Mouse (Mus musculus) cerebellum, postnatal 25 days (tissue): ENCODE results near the gene Cenpx.
A peak's percentile ranks its signal among the peaks of the same experiment; 100 is the strongest.
"Not testable (repeated sequence)": the region's sequence is repeated elsewhere in the genome, so short reads cannot be mapped to it uniquely, and the experiment has no call there.

ENCODE experiments used
- DNase-seq, 2 experiments: peaks; one replicate each; pipeline ENCODE4 v3.0.0; 2021; ENCODE audit warnings: mixed read lengths in 2 of 2

Gene Cenpx

DNA sequence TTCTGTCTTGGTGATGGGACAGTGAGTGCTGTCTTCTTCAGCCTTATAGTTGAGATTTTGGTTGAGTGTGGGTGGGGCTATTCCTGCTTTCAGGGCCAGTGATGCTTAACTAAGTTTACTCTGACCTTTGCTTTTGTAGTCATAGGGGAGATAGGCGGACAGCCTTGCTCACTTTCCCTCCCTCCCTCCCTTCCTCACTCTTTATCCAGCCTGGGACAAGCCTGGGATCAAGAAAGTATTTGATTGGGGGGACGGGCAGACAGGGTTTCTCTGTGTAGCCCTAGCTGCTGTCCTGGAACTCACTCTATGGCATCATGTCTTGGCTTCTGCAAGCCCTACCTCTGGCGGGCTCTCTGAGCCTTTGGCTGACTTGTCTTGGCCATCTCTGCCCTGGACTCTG lies 20.1 kb downstream of the Cenpx start:
- no peak for DNase-seq

DNA sequence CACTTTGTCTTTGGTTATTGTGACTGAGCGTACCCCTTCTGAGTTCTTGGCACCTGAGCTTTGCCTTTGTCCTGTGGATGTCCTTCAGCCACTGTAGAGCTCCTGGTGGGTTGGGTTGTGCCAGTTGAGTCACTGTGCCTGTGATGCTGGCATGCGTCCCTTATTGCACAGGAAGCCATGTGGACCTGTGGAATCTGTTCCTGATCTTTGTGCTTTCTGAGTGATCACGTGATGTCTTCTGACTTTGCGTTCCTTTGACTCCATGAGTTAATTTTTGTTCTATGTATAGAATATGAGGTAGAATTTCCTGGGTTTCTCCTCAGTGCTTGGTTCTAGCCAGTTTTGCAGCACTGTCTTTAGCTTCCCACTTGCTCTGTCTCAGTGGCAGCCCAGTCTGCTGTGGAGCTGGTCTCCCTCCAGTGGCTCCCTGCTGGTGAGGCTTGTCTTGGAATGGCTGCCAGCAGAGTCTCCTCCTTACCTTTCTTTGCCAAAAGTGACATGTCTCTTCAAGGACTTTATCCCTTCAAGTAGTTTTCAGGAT lies 21.0 kb downstream of the Cenpx start:
- peak in 1 of 2 experiments; percentile 31 for DNase-seq

DNA sequence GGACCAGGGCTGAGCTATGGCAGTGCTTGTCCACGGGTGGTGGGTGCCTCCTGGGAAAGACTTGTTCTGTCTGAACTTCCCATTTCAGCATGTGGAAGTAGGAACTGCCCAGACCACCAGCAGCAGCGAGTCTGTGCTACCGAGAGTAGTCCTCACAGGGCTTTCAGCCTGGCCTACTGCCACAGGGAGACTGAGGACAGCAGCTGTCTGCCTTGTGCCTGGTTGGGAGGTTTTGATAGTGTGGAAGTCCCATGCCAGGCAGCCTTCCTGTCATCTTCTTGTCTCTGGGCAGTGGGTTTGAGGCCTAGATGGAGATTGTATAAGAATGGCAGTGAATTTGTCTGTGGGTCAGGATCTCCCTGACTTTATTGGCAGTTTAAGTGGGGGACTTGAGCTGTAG lies 24.2 kb downstream of the Cenpx start:
- no peak for DNase-seq

DNA sequence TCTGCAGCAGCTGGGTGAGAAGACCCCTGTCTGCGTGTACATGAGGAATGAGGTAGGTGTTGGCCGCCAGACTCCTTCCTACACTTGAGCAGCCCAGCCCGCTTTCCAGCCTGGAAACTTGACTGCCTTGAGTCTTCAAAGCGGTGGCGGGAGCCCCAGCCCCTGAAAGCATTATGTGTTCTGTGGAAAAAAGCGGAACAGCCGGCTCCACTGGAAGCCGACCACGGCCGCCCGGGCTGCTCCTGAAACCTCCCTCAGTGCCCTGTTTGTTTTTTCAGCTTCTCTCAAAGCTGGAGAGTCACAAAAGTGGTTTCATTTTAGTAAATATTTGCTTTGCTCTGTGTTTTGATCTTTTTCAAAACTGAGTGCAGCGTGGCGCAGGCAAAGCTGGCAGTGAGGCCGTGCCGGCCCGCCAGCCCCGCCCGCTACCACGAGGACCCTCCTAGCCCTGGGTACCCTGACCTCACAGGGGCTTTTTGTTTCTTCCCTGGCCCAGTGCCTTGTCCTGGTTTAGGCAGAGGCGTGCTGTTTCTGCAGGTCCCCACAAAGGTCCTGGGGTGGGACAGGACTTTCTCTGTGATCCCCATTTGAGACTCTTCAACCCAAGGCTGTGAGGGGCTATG lies 26.8 kb downstream of the Cenpx start:
- no peak for DNase-seq

DNA sequence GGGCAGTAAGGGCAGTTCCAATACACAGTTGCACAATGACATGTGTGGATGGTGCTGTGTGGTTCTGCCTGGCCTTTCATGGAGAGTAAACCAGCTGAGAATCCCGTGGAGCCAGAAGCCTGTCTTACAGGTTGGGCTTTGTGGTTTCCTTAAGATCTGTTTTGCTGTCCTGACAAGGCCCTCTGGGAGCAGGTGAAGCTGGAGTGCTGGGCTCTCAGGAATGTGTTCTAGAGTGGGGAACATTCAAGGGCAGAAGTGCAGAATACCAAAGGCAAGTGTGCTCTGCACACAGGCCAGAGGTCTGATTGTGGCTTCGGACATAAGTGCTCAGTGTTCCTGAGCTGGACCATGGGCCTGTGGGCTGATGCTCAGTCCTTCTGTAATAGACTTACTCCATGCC lies 28.9 kb downstream of the Cenpx start:
- no peak for DNase-seq

DNA sequence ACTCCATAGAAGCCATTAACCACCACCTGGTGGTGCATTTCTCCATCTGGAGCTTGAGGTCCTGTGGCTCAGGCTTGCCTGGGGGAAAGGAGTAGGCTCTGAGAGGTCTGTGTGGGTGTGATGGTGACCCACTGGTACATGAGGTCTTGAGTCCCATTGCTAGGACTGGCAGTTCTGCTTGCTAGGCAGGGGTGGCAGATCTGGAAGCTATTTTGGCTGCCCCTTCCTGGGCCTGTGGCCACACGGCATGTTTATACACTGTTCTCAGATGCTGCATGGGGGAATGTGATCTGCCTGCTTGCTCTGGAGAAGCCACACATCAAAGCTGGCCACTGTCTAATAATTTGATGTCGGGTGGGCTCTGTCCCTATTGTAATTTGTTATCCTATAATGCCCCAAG lies 29.5 kb downstream of the Cenpx start:
- no peak for DNase-seq

DNA sequence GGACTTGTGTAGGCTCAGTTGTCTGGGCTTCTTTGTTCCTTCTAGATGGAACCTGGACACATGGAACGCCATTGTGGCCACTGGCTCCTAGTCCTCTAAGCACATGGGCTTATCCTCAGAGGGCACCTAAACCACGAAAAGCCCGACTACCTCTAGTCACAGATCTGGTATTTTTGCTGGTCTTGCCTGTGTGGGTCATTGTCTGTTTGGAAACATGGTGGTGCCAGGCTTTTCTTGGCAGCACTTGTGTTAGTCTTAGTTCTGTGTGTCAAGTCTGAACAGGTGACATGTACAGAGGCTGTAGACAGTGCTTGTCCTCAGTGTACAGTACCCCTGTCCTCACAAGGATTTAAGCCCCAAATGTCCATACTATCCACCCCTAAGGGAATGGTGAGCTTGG lies 30.0 kb downstream of the Cenpx start:
- no peak for DNase-seq

DNA sequence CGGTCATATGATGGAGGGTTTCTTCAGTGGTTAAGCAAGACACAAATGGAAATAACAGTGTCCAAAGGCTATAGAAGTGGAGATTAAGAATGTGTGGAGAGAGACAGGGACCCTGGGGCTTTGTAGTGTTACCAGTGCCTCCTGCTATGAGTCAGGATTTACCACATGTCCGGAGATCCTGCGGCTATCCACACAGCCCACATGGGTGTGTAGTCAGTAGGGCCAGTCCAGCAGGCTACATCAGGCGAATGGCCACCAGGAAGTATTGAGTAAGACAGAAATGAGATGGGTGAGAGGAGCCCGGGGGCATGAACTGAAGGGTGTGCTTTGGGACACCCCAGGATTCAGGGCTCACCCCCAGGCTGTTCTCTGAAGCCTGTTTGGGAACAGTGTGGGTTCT lies 30.9 kb downstream of the Cenpx start:
- DNase-seq, result no peak

DNA sequence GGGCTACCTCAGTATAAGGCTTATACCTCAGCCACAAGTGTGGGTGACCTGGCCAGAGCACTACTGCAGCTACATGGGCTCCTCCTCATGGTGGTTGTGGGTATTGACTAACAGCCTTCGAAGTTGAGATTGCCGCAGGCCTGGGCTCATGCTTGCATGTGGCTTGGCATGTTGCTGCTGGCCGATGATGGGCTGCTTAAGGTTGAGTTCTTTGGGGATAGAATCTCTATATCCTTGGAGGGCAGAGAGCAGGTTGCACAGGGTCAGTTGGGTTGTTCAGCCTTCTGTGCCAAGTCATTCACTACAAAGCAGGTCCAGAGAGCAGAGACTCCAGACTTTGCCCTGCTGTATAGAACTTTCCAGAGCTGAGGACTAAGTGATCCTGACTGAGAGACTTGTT lies 33.6 kb downstream of the Cenpx start:
- DNase-seq, result peak in 1 of 2 experiments; percentile 36

DNA sequence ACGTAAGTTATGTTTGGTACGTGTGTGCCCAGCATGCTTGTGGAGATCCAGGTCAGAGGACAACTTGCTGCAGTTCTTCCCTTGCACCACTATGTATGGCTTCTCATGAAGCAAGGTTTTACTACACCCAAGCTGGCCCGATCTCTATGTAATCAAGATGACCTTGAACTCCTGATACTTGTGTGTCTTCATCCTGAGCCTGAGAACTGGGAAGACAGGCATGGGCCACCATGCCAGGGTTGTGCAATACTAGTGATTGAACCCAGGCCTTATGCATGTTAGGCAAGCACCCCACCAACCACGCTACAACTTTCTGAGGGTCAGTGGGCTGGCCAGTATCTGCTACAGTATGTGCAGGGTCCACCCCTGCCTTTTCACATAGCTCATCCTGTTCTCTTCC lies 36.6 kb downstream of the Cenpx start:
- no peak for DNase-seq

DNA sequence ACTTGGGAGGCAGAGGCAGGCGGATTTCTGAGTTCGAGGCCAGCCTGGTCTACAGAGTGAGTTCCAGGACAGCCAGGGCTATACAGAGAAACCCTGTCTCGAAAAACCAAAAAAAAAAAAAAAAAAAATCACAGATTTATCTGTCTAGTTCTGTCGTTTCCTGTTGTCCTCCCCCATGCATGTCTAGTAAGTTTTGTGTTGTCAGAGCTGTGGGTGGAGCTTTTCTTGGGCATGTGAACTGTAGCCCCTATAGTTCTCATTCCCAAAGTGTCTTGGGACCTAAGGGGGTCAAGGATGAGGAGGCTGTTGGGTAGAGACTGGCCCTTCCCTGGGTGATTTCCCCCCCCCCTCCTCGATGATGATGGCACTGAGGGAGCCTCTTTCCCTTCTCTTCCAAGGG lies 37.7 kb downstream of the Cenpx start:
- not testable (repeated sequence) for DNase-seq

DNA sequence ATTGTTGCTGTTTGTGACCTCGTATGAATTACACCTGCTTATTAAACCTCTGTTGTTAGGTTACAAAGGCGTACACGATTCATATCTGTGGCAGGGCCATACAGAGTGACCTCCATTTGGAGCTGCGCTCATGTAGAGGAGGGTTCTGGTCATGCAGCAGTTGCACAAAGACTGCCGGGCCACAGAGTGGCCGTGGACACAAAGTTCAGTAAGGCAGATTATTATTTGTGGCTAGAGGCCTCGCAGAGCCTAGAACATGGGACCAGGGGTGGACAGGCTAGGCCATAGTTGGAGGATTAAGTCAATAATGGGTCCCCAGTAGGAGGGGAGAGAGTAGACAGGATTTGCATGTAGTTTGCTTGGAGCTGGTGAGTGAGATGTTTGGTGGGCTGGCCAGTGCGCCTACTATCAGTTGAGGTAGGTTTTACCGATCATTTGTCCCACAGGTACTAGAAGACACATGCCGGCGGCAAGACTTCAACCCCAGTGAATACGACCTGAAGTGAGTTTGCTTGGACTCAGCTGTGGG lies 39.9 kb downstream of the Cenpx start:
- DNase-seq, result no peak

DNA sequence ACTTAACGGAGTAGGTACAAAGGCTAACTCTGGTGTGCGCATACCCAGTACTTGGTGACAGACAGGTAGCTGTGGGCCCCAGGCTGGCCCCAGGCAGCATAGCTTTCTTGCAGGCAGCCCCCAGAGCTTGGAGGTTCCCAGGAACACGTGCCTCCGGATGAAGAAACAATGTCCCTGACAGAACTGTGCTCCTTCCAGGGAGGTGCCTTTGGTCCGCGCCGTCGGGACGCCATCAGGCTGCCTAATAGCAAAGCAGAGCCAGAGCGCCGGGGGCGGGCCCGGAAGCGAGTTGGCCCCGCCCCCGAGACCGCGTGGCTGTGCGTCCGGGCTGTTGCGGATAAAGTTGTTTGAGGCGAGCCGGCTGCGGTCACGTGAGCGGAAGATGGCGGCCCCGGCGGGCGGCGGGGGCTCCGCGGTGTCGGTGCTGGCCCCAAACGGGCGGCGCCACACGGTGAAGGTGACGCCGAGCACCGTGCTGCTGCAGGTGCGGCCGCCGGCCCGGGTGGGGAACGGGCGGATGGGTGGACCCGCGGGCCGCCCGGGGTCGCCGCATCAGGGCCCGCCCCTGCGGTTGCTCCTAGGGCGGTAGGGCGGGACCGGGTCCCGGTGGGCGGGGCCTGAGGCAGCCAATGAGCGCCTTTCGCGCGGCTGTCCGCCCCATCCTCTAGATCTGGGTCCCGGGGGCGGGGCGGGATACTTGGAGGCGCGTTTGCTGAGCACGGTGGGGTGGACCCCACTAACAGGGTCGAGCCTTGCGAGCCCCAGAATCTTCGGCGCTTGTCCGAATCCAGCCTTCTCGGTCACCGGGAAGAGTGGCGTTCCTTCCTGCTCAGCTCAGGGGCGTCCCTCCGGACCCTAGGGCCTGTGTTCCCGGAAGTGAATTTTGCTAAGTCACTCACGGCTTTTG lies 40.6 kb downstream of the Cenpx start, which contains the start of gene Aspscr1:
Aspscr1 (plus strand) TSS at position 287 of the 907 bp plus-strand sequence.
- DNase-seq, result peak; percentile 94 to 97

DNA sequence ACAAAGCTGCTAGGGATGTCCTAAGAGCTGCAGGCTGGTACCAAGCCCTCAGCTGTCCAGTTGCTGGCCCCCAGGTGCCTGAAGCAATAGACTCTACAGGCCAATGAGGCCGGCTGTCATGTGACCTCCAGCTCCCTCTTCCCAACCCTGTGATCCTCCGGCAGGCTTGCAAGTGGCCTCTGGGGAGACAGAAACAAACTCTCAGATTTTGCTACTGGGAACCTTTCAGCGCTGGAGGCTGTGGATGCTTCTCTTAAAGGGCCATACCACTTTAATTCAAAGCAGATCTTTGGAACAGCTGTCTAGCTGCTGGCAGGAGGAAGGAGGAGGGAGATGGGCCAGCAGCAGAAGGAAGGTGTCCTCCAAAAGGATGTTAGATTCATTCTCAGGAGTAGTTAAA lies 46.9 kb downstream of the Cenpx start:
- DNase-seq, result no peak

DNA sequence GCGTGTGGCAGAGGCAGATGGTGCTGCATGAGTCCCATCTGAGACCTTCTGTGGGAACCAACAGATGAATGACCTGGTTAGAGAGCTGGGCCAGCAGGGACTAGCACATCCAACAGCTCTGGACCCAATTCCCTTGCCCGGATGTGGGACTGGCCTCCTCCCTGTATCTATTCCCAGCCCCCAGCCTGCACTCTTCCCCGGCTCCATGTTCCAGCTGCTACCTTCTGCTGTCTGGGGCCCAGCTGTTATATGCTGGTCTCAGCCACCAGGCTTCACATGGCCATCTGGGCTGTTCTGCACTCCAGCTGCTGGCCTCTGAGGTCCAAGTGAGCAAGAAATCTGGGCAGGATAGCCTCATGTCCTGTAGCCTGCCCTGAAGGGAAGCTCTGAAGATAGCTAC lies 48.1 kb downstream of the Cenpx start:
- no peak for DNase-seq

DNA sequence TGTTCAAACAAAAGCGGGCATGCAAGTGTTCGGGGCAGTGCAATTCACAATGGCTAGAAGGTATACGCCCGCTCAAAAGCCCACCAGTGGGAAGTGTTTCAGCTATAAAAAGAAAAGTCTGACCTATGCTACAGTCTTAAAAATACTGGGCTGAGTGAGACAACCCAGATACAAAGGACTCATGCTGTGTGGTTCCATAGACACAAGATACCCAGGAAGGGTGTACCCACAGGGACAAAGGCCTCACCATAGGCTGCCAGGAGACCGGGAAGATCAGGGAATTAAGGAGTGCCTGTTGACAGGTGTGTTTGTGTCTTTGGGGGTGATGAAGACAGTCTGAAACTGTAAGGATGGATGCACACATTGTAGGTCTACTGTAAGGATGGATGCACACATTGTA lies 49.8 kb downstream of the Cenpx start:
- DNase-seq, result no peak

DNA sequence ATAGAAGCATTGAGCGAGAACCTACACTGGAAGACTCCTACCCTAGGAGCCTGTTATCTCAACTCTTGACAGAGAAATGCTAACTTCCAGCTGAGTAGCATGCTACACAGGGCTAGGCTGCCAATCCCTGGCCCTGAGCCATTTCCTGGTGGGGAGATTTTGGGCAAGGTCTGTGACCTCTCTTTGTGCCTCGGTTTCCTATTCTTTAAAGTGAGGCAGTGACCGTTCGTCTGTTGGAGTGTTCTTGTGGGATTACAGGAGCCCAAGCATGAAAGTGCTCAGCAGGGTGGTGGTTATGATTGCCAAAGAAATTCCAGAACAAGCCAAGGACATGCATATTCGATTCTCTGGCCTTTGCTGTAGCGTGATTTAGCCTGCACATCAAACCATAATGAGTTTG lies 50.8 kb downstream of the Cenpx start:
- DNase-seq, result peak in 1 of 2 experiments; percentile 25

DNA sequence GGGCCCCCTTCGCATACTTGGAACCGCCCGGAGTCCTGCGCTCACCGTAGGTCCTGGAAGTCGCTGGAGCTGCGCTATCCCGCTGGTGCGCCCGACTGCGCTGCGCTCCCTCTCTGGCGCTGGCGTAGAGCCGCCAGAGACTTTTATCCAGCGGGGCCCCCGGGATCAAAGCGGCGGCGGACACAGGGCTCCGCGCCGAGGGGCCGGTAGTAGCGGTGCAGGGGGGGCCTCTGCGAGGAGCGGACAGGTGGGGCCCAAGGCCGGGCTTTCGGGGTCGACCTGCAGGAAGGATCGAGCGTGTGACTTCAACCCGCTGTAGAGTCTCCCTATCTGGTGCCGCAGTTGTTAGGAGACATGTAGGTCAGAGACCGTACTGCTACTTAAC lies 52.5 kb downstream of the Cenpx start, which contains the start of gene Notum:
Notum (minus strand) TSS at position 100 of the 385 bp plus-strand sequence.
- DNase-seq, result no peak
